17 mouse cellular contexts compared by ENCODE assay signal in genomic region chr8:54975927-54976326, GRCm38 (mm10). TPM values are rescaled to one million over a fixed set of nuclear protein-coding genes. Genes with fewer than 3 reads are reported as not detected.
DNase-seq lines count a peak whose midpoint lies in the region; ATAC-seq and TF ChIP-seq lines count a peak whose summit lies in the region.
"Had no signal": no experiment of that assay in that cellular context is flagged by ENCODE, and none has a peak within 500 bp of the region (broad histone marks: within the 10 kb centered on the region; RNA-seq: fewer than 3 reads in every experiment).

No protein-coding gene starts in this region.

- H3K27ac ChIP-seq in layer of hippocampus, adult 2 months: peak overlapping the region; percentile 43; the same call in 1 of the 2 replicates
- no peak overlapping the region for H3K27ac ChIP-seq in hindbrain, postnatal 0 days
- H3K27ac ChIP-seq: heart, embryonic 13.5 days; macrophage had no signal

- ATAC-seq in hindbrain, postnatal 0 days: peak; percentile 52; the same call in 1 of the 2 replicates

- H3K9ac ChIP-seq in hindbrain, postnatal 0 days (replicated peaks; ENCODE audit: low read length): no peak overlapping the region
- H3K9ac ChIP-seq: heart, embryonic 13.5 days had no signal

- no peaks in the 10 kb centered on the region for H3K36me3 ChIP-seq in hindbrain, postnatal 0 days (ENCODE audit: insufficient read depth, low read length)
- H3K36me3 ChIP-seq: heart, embryonic 13.5 days had no signal

- H3K4me2 ChIP-seq in hindbrain, postnatal 0 days (ENCODE audit: low read depth, low read length): 0 out of 2 replicates have a peak overlapping the region, but pooled peaks have one; percentile 10
- H3K4me2 ChIP-seq: heart, embryonic 13.5 days had no signal

- TF ChIP-seq CTCF in layer of hippocampus, adult 2 months (conservative IDR thresholded peaks at IDR 0.05): no peak
- no peak for TF ChIP-seq CTCF in hindbrain, postnatal 0 days (IDR thresholded peaks at IDR 0.05; ENCODE audit: low read depth)

- no peaks in the 10 kb centered on the region; the same call in 1 of the 2 replicates for H3K4me1 ChIP-seq in hindbrain, postnatal 0 days (ENCODE audit: insufficient read depth, low read length)
- H3K4me1 ChIP-seq: heart, embryonic 13.5 days had no signal

- H3K9me3 ChIP-seq in hindbrain, postnatal 0 days (ENCODE audit: low read length): no peaks in the 10 kb centered on the region
- H3K9me3 ChIP-seq: heart, embryonic 13.5 days had no signal

- DNase-seq in layer of hippocampus, adult 2 months (ENCODE audit: low spot score in 2 of 2): no peak
- no peak for DNase-seq in layer of hippocampus, adult 8-10 months (ENCODE audit: low spot score in 2 of 2)
- DNase-seq in cerebellum, adult 11 months: peak; percentile 58
- DNase-seq in cerebellum, postnatal 36 days: peak; percentile 61 to 62
- peak; percentile 41 for DNase-seq in hindbrain, postnatal 0 days (ENCODE audit: low spot score)
- no peak for DNase-seq in gastrocnemius, postnatal 10 days
- no peak for DNase-seq in spleen, postnatal 4 days (ENCODE audit: low spot score in 2 of 2)
- DNase-seq in thymus, postnatal 14 days: no peak
- DNase-seq: adrenal gland, postnatal 10 days; gastrocnemius, postnatal 36 days; kidney, adult 8-10 months; kidney, postnatal 4 days; lung, adult 2 months had no signal

- WGBS in hindbrain, postnatal 0 days: 33% methylated on average over 2 of the region's 2 CpGs

- H3K4me3 ChIP-seq in layer of hippocampus, adult 2 months: no peak overlapping the region
- H3K4me3 ChIP-seq in hindbrain, postnatal 0 days (ENCODE audit: low read length): no peak overlapping the region
- H3K4me3 ChIP-seq: heart, embryonic 13.5 days; myocyte had no signal

- H3K27me3 ChIP-seq in hindbrain, postnatal 0 days (ENCODE audit: insufficient read depth, low read length): no peaks in the 10 kb centered on the region
- H3K27me3 ChIP-seq: heart, embryonic 13.5 days had no signal

RNA-seq across cellular contexts. Expression of gene Gpm6a, which starts 21.3 kb away (rescaled TPM):
- 100 to 1,000 TPM; 959 to 981 TPM for total RNA-seq in layer of hippocampus, adult 2 months (2021)
- total RNA-seq in layer of hippocampus, adult 8-10 months (2022): 100 to 1,000 TPM; 821 to 940 (median 875) TPM
- 709 and 772 TPM in 2 replicates for total RNA-seq in hindbrain, postnatal 0 days (2014; rRNA removed)
- 546 and 548 TPM in 2 replicates for polyA plus RNA-seq in hindbrain, postnatal 0 days (2015; fragmentation: Nextera tagmentation; extraction: Ambion mirVana)
- 1 to 10 TPM; 1.8 to 2.3 TPM for total RNA-seq in gastrocnemius, postnatal 10 days (2021)
- total RNA-seq: hematopoietic stem cell, adult 5-6 weeks had no signal
- polyA plus RNA-seq: macrophage, myocyte had no signal

Comparison
In these comparisons a context has a peak if more than half of its experiments do, and no peak if none do; other contexts are left out.
1. DNase-seq: peak in cerebellum, adult 11 months (single experiment), cerebellum, postnatal 36 days (2 of 2) and hindbrain, postnatal 0 days (single experiment); none in layer of hippocampus, adult 2 months (0 of 2), layer of hippocampus, adult 8-10 months (0 of 2), gastrocnemius, postnatal 10 days (single experiment), spleen, postnatal 4 days (0 of 2) and thymus, postnatal 14 days (single experiment).
2. RNA of gene Gpm6a, which starts 21.3 kb away (total RNA-seq): 959 to 981 TPM in layer of hippocampus, adult 2 months, 821 to 940 TPM in layer of hippocampus, adult 8-10 months and 709 to 772 TPM in hindbrain, postnatal 0 days; 1.8 to 2.3 TPM in gastrocnemius, postnatal 10 days; every median in the first group is over 100 times any median in the second.